Comparison of ENCODE assay signal across 8 mouse cellular contexts in genomic region chr8:105269075-105269458, GRCm38 (mm10). TPM values are rescaled to one million over a fixed set of nuclear protein-coding genes. Genes with fewer than 3 reads are reported as not detected.
DNase-seq lines count a peak whose midpoint lies in the region; ATAC-seq lines count a peak whose summit lies in the region.

No protein-coding gene starts in this region.

- H3K27me3 ChIP-seq in intestine, embryonic 15.5 days (replicated peaks): peaks cover 64% of the 10 kb centered on the region

- 0 out of 2 replicates have a peak overlapping the region, but pooled peaks have one; percentile 37 for H3K27ac ChIP-seq in brown adipose tissue, adult 24 weeks (replicated peaks; ENCODE audit: low read depth, low read length)
- no peak overlapping the region for H3K27ac ChIP-seq in intestine, embryonic 15.5 days

- peaks cover 5% of the 10 kb centered on the region; the same call in 1 of the 2 replicates for H3K4me1 ChIP-seq in brown adipose tissue, adult 24 weeks (ENCODE audit: control insufficient read depth, insufficient read depth, insufficient read length, low read length)
- H3K4me1 ChIP-seq in intestine, embryonic 15.5 days (replicated peaks): peaks cover 34% of the 10 kb centered on the region

- peak overlapping the region; percentile 64 for H3K4me3 ChIP-seq in brown adipose tissue, adult 24 weeks (ENCODE audit: insufficient read depth, low read depth, low read length)
- H3K4me3 ChIP-seq in intestine, embryonic 15.5 days (replicated peaks): peak overlapping the region; percentile 41

- intact Hi-C loops in left cerebral cortex, postnatal 4 days (cut with DNase I): no loop called here

- peak overlapping the region; percentile 90 for H3K4me2 ChIP-seq in intestine, embryonic 15.5 days (replicated peaks)

- no peaks in the 10 kb centered on the region for H3K36me3 ChIP-seq in intestine, embryonic 15.5 days

- H3K9ac ChIP-seq in intestine, embryonic 15.5 days: peak overlapping the region; percentile 17

- WGBS in intestine, embryonic 15.5 days: 7% methylated on average over 10 of the region's 10 CpGs

- 0 out of 2 replicates have a peak, but pooled peaks have one; percentile 9 for ATAC-seq in intestine, embryonic 15.5 days

- H3K9me3 ChIP-seq in intestine, embryonic 15.5 days: no peaks in the 10 kb centered on the region

- peak; percentile 46 for DNase-seq in adrenal gland, postnatal 14 days
- no peak for DNase-seq in adrenal gland, postnatal 4 days (ENCODE audit: low spot score in 2 of 2)
- peak; percentile 58 for DNase-seq in lung, postnatal 14 days
- DNase-seq in left cerebral cortex, postnatal 4 days: no peak
- DNase-seq in cerebellum, adult 9-10 months: no peak
- no peak for DNase-seq in ovary, postnatal 14 days (ENCODE audit: low spot score)

RNA-seq across cellular contexts. Expression of gene Hsf4, which starts 0.5 kb away (rescaled TPM):
- total RNA-seq in adrenal gland, postnatal 14 days (2021): 0.41 and 0.70 TPM in 2 replicates
- under 1 TPM; 0.42 to 0.53 TPM for total RNA-seq in adrenal gland, postnatal 4 days (2021)
- polyA plus RNA-seq in brown adipose tissue, adult 24 weeks (2012; ENCODE audit: insufficient read depth, insufficient read length, missing spikeins): 5.0 and 6.9 TPM in 2 replicates
- polyA plus RNA-seq in intestine, embryonic 15.5 days (2015; fragmentation: Nextera tagmentation; extraction: Ambion mirVana): 0.10 and 0.11 TPM in 2 replicates
- under 1 TPM; 0.28 to 0.50 TPM for total RNA-seq in left cerebral cortex, postnatal 4 days (2021)

RNA-seq across cellular contexts. Expression of gene Fbxl8, which starts 4.6 kb away (rescaled TPM):
- 3.3 and 5.0 TPM in 2 replicates for total RNA-seq in adrenal gland, postnatal 14 days (2021)
- total RNA-seq in adrenal gland, postnatal 4 days (2021): 1 to 10 TPM; 3.2 to 3.5 TPM
- 2.0 TPM in 2 replicates for polyA plus RNA-seq in brown adipose tissue, adult 24 weeks (2012; ENCODE audit: insufficient read depth, insufficient read length, missing spikeins)
- polyA plus RNA-seq in intestine, embryonic 15.5 days (2015; fragmentation: Nextera tagmentation; extraction: Ambion mirVana): 4.4 and 5.0 TPM in 2 replicates
- under 1 TPM; 0.60 to 0.84 TPM for total RNA-seq in left cerebral cortex, postnatal 4 days (2021)

RNA-seq across cellular contexts. Expression of gene Tradd, which starts 4.7 kb away (rescaled TPM):
- total RNA-seq in adrenal gland, postnatal 14 days (2021): 12.7 and 15.9 TPM in 2 replicates
- 10 to 100 TPM; 15.9 to 17.4 TPM for total RNA-seq in adrenal gland, postnatal 4 days (2021)
- 5.1 TPM in 2 replicates for polyA plus RNA-seq in brown adipose tissue, adult 24 weeks (2012; ENCODE audit: insufficient read depth, insufficient read length, missing spikeins)
- polyA plus RNA-seq in intestine, embryonic 15.5 days (2015; fragmentation: Nextera tagmentation; extraction: Ambion mirVana): 36.7 and 39.2 TPM in 2 replicates
- total RNA-seq in left cerebral cortex, postnatal 4 days (2021): 10 to 100 TPM in 1 of 2 experiments, 1 to 10 TPM in 1; 9.2 to 11.1 TPM

RNA-seq across cellular contexts. Expression of gene Nol3, which starts 6.9 kb away (rescaled TPM):
- 11.5 and 13.4 TPM in 2 replicates for total RNA-seq in adrenal gland, postnatal 14 days (2021)
- total RNA-seq in adrenal gland, postnatal 4 days (2021): 1 to 10 TPM; 1.8 to 2.7 TPM
- 57.4 and 71.2 TPM in 2 replicates for polyA plus RNA-seq in brown adipose tissue, adult 24 weeks (2012; ENCODE audit: insufficient read depth, insufficient read length, missing spikeins)
- polyA plus RNA-seq in intestine, embryonic 15.5 days (2015; fragmentation: Nextera tagmentation; extraction: Ambion mirVana): 1.0 and 1.2 TPM in 2 replicates
- 1 to 10 TPM; 1.1 to 1.5 TPM for total RNA-seq in left cerebral cortex, postnatal 4 days (2021)

RNA-seq across cellular contexts. Expression of gene B3gnt9, which starts 14.1 kb away (rescaled TPM):
- total RNA-seq in adrenal gland, postnatal 14 days (2021): 3.6 and 5.0 TPM in 2 replicates
- 10 to 100 TPM; 10.4 to 11.3 TPM for total RNA-seq in adrenal gland, postnatal 4 days (2021)
- 1.9 and 2.8 TPM in 2 replicates for polyA plus RNA-seq in brown adipose tissue, adult 24 weeks (2012; ENCODE audit: insufficient read depth, insufficient read length, missing spikeins)
- 18.8 and 19.5 TPM in 2 replicates for polyA plus RNA-seq in intestine, embryonic 15.5 days (2015; fragmentation: Nextera tagmentation; extraction: Ambion mirVana)
- total RNA-seq in left cerebral cortex, postnatal 4 days (2021): 1 to 10 TPM; 4.2 to 4.7 TPM

Comparison
In these comparisons a context has a peak if more than half of its experiments do, and no peak if none do; other contexts are left out.
1. DNase-seq: peak in adrenal gland, postnatal 14 days (single experiment) and lung, postnatal 14 days (single experiment); none in adrenal gland, postnatal 4 days (0 of 2), left cerebral cortex, postnatal 4 days (single experiment), cerebellum, adult 9-10 months (single experiment) and ovary, postnatal 14 days (single experiment).